14 mouse cellular contexts compared by ENCODE assay signal in the genomic region with DNA sequence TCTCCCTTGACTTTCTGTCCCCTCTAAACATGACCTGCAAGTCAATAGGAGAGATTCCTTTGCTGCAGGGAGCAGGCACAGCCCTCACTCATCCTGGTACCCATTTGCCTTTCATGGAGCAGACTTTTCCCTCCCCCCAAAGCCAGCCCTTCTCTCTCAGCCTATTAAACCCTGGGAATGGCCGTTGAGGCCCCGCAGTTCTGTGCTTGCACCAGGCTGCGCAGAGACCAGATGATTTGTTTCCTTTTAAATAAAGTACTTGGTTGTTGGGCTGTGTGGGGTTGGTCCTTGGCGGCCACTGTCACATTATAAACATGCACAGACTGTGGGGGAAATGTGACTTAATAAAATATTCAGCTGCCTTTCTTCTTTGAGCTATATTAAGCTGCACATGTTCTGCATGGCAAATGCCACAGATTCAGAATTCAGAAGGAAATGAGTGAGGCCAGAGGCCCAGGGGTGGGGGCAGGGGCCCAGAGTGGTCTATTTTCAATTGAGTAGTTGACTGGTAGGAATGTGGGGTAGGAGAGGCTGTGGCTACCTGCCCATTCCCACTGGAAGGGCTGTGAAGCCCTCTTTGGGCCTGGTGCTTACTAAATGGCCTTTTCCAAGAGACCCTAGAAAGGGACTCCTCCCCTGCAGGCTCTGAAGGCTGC.
DNase-seq lines count a peak whose midpoint lies in the region; ATAC-seq lines count a peak whose summit lies in the region.
"Had no signal": no experiment of that assay in that cellular context is flagged by ENCODE, and none has a peak within 500 bp of the region (broad histone marks: within the 10 kb centered on the region; RNA-seq: fewer than 3 reads in every experiment).

No protein-coding gene starts in this region.

- no peak overlapping the region for H3K9ac ChIP-seq in embryonic facial prominence, embryonic 14.5 days (ENCODE audit: low read depth, low read length)
- H3K9ac ChIP-seq in limb, embryonic 13.5 days: no peak overlapping the region
- H3K9ac ChIP-seq in neural tube, embryonic 15.5 days (replicated peaks): no peak overlapping the region
- H3K9ac ChIP-seq in intestine, embryonic 15.5 days: no peak overlapping the region
- H3K9ac ChIP-seq: embryonic facial prominence, embryonic 13.5 days had no signal

- H3K4me3 ChIP-seq in embryonic facial prominence, embryonic 14.5 days (ENCODE audit: low read depth, low read length): no peak overlapping the region
- H3K4me3 ChIP-seq in embryonic facial prominence, embryonic 10.5 days: no peak overlapping the region
- no peak overlapping the region for H3K4me3 ChIP-seq in limb, embryonic 13.5 days
- H3K4me3 ChIP-seq in neural tube, embryonic 15.5 days (replicated peaks): no peak overlapping the region
- H3K4me3 ChIP-seq in intestine, embryonic 15.5 days (replicated peaks): no peak overlapping the region
- H3K4me3 ChIP-seq: embryonic facial prominence, embryonic 13.5 days had no signal

- 62% methylated on average over 4 of the region's 4 CpGs for WGBS in embryonic facial prominence, embryonic 14.5 days
- WGBS in embryonic facial prominence, embryonic 10.5 days: 67% methylated on average over 4 of the region's 4 CpGs
- WGBS in limb, embryonic 13.5 days: 23% methylated on average over 4 of the region's 4 CpGs
- WGBS in neural tube, embryonic 15.5 days: 15% methylated on average over 4 of the region's 4 CpGs
- WGBS in intestine, embryonic 15.5 days: 38% methylated on average over 4 of the region's 4 CpGs

- no peaks in the 10 kb centered on the region for H3K27me3 ChIP-seq in embryonic facial prominence, embryonic 14.5 days (replicated peaks; ENCODE audit: control insufficient read depth, insufficient read depth, low read length)
- no peaks in the 10 kb centered on the region for H3K27me3 ChIP-seq in embryonic facial prominence, embryonic 10.5 days (replicated peaks; ENCODE audit: low read depth, poor library complexity, severe bottlenecking)
- no peaks in the 10 kb centered on the region for H3K27me3 ChIP-seq in limb, embryonic 13.5 days
- no peaks in the 10 kb centered on the region for H3K27me3 ChIP-seq in neural tube, embryonic 15.5 days (replicated peaks)
- H3K27me3 ChIP-seq in intestine, embryonic 15.5 days (replicated peaks): no peaks in the 10 kb centered on the region
- H3K27me3 ChIP-seq: embryonic facial prominence, embryonic 13.5 days had no signal

- no peaks in the 10 kb centered on the region for H3K9me3 ChIP-seq in embryonic facial prominence, embryonic 14.5 days (ENCODE audit: control insufficient read depth, low read length)
- H3K9me3 ChIP-seq in embryonic facial prominence, embryonic 10.5 days: no peaks in the 10 kb centered on the region
- H3K9me3 ChIP-seq in limb, embryonic 13.5 days: no peaks in the 10 kb centered on the region
- H3K9me3 ChIP-seq in neural tube, embryonic 15.5 days (replicated peaks): no peaks in the 10 kb centered on the region
- no peaks in the 10 kb centered on the region for H3K9me3 ChIP-seq in intestine, embryonic 15.5 days
- H3K9me3 ChIP-seq: embryonic facial prominence, embryonic 13.5 days had no signal

- no peak overlapping the region for H3K4me2 ChIP-seq in embryonic facial prominence, embryonic 14.5 days (ENCODE audit: low read depth, low read length)
- H3K4me2 ChIP-seq in limb, embryonic 13.5 days (replicated peaks): no peak overlapping the region
- H3K4me2 ChIP-seq in neural tube, embryonic 15.5 days: no peak overlapping the region
- H3K4me2 ChIP-seq in intestine, embryonic 15.5 days (replicated peaks): no peak overlapping the region
- H3K4me2 ChIP-seq: embryonic facial prominence, embryonic 13.5 days had no signal

- no peak overlapping the region for H3K27ac ChIP-seq in embryonic facial prominence, embryonic 14.5 days (replicated peaks; ENCODE audit: low read depth, low read length)
- H3K27ac ChIP-seq in embryonic facial prominence, embryonic 10.5 days (replicated peaks): no peak overlapping the region
- H3K27ac ChIP-seq in limb, embryonic 13.5 days: no peak overlapping the region
- H3K27ac ChIP-seq in neural tube, embryonic 15.5 days (replicated peaks): peak overlapping the region; percentile 74
- no peak overlapping the region for H3K27ac ChIP-seq in intestine, embryonic 15.5 days
- H3K27ac ChIP-seq: embryonic facial prominence, embryonic 13.5 days had no signal

- DNase-seq in embryonic facial prominence, embryonic 14.5 days (ENCODE audit: low spot score): peak; percentile 16
- DNase-seq in embryonic facial prominence, embryonic 10.5 days (ENCODE audit: low spot score): no peak
- peak; percentile 68 to 77 for DNase-seq in right cerebral cortex, postnatal 10 days (ENCODE audit: low spot score in 2 of 2)
- no peak for DNase-seq in right cerebral cortex, adult 18-20 months
- DNase-seq in heart, postnatal 25 days (ENCODE audit: low spot score): no peak
- DNase-seq: adrenal gland, adult 8-10 months; cerebellum, adult 11-12 months; heart, postnatal 36 days; kidney, postnatal 36 days; lung, adult 2 months had no signal

- peak; percentile 47; the same call in 1 of the 2 replicates for ATAC-seq in embryonic facial prominence, embryonic 14.5 days (ENCODE audit: low read depth)
- peak; percentile 85 for ATAC-seq in limb, embryonic 13.5 days (ENCODE audit: low FRiP score, low read depth)
- peak; percentile 90 for ATAC-seq in neural tube, embryonic 15.5 days (ENCODE audit: low FRiP score)
- ATAC-seq in intestine, embryonic 15.5 days: no peak

- intact Hi-C loops in heart, postnatal 25 days (cut with DNase I): no loop called here

- H3K4me1 ChIP-seq in embryonic facial prominence, embryonic 14.5 days (ENCODE audit: control insufficient read depth, insufficient read depth, low read length): no peaks in the 10 kb centered on the region
- 0 out of 2 replicates have a peak, but pooled peaks cover 3% of the 10 kb centered on the region for H3K4me1 ChIP-seq in embryonic facial prominence, embryonic 10.5 days
- H3K4me1 ChIP-seq in limb, embryonic 13.5 days: peaks cover 10% of the 10 kb centered on the region
- peaks cover 8% of the 10 kb centered on the region; the same call in 1 of the 2 replicates for H3K4me1 ChIP-seq in neural tube, embryonic 15.5 days
- H3K4me1 ChIP-seq in intestine, embryonic 15.5 days (replicated peaks): no peaks in the 10 kb centered on the region
- H3K4me1 ChIP-seq: embryonic facial prominence, embryonic 13.5 days had no signal

- no peaks in the 10 kb centered on the region for H3K36me3 ChIP-seq in embryonic facial prominence, embryonic 14.5 days (ENCODE audit: control insufficient read depth, insufficient read depth, low read length)
- H3K36me3 ChIP-seq in embryonic facial prominence, embryonic 10.5 days (replicated peaks): no peaks in the 10 kb centered on the region
- no peaks in the 10 kb centered on the region for H3K36me3 ChIP-seq in limb, embryonic 13.5 days
- H3K36me3 ChIP-seq in neural tube, embryonic 15.5 days: no peaks in the 10 kb centered on the region
- H3K36me3 ChIP-seq in intestine, embryonic 15.5 days: no peaks in the 10 kb centered on the region
- H3K36me3 ChIP-seq: embryonic facial prominence, embryonic 13.5 days had no signal

Comparison
In these comparisons a context has a peak if more than half of its experiments do, and no peak if none do; other contexts are left out.
1. DNase-seq: peak in embryonic facial prominence, embryonic 14.5 days (single experiment) and right cerebral cortex, postnatal 10 days (2 of 2); none in embryonic facial prominence, embryonic 10.5 days (single experiment), right cerebral cortex, adult 18-20 months (single experiment) and heart, postnatal 25 days (single experiment).